Mouse (Mus musculus): ENCODE measurements around the gene Spata5. TPM values are rescaled to one million over a fixed set of nuclear protein-coding genes. Genes with fewer than 3 reads are reported as not detected.
A peak's percentile ranks its signal among the peaks of the same experiment; 100 is the strongest.

Gene Spata5
- total RNA-seq (2014; rRNA removed) (12.2 and 13.2 TPM in 2 replicates), polyA plus RNA-seq (2015; fragmentation: Nextera tagmentation; extraction: Ambion mirVana) (18.8 and 22.9 TPM in 2 replicates)

- Histone ChIP-seq H3K4me3 (ENCODE audit: low read length) (peak within 1 kb of the TSS; percentile 97), H3K27ac (peak within 1 kb of the TSS; percentile 91), H3K4me2 (ENCODE audit: low read depth, low read length) (peak within 1 kb of the TSS; percentile 88), H3K4me1 (ENCODE audit: insufficient read depth, low read length) (peaks cover 4% of the 10 kb centered on the region; the same call in 1 of the 2 replicates), H3K9ac (replicated peaks; ENCODE audit: low read length) (peak within 1 kb of the TSS; percentile 81), H3K36me3 (ENCODE audit: insufficient read depth, low read length) (no peaks in the 10 kb centered on the region), H3K9me3 (ENCODE audit: low read length) (no peaks in the 10 kb centered on the region), H3K27me3 (ENCODE audit: insufficient read depth, low read length) (no peaks in the 10 kb centered on the region)
- TF ChIP-seq CTCF (IDR thresholded peaks at IDR 0.05; ENCODE audit: low read depth) = no peak
- WGBS = 0% methylated on average over 50 of the region's 50 CpGs
- DNase-seq (ENCODE audit: low spot score) = peak; percentile 99
- ATAC-seq = peak; percentile 97
These were observed at the start of gene Spata5 for GRCm38 (mm10) chr3:37419458-37419991. TSS of gene Spata5 (plus strand) at chr3:37419896.

DNA sequence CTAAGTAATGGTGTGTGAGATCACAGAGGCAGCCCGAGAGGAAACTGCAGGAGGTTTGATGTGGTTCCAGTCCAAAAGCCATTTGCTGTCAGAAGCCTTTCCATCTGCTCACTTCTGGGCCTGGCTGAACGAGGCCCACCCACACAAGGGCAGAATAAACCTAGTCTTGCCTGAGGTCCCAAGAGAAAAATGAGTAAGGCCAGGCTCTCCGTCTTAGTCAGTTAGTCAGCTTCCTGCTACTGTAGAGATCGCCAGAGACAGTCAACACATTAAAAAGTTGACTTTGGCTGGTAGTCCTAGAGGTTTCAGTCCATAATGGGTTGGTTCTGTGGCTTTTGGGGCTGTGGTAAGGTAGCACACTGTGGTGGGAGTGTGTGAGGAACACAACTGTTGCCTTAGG, 49.3 kb upstream of the Spata5 start:
- no peak for ATAC-seq
- Histone ChIP-seq H3K4me3 (ENCODE audit: low read length) (no peak overlapping the region), H3K9me3 (ENCODE audit: low read length) (no peaks in the 10 kb centered on the region), H3K9ac (replicated peaks; ENCODE audit: low read length) (no peak overlapping the region), H3K36me3 (ENCODE audit: insufficient read depth, low read length) (no peaks in the 10 kb centered on the region), H3K4me1 (ENCODE audit: insufficient read depth, low read length) (no peaks in the 10 kb centered on the region), H3K27me3 (ENCODE audit: insufficient read depth, low read length) (no peaks in the 10 kb centered on the region), H3K4me2 (ENCODE audit: low read depth, low read length) (no peak overlapping the region), H3K27ac (no peak overlapping the region)
- 65% methylated on average over 4 of the region's 4 CpGs for WGBS
- no peak for DNase-seq (ENCODE audit: low spot score)
- TF ChIP-seq CTCF (IDR thresholded peaks at IDR 0.05; ENCODE audit: low read depth) = no peak

DNA sequence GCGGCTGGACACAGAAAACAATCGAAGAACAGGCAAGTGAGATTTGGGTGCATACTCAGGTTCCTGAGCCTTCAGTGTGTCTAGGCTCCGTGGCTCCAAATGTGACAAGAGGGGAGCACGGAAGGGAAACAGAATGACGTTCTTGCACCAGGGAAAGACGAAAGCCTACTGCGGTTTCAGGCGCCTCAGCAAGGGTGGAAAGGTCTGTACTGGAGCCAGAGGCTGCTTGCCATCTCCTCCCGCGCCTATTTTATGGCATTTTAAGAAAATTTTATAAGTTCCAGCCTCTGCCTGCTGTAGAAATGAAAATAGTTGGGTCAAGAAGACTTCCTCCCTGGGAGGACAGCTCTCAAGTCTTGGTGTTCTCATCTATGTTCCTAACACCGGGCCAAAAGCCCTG, 46.0 kb upstream of the Spata5 start:
- no peak overlapping the region for H3K9ac ChIP-seq (replicated peaks; ENCODE audit: low read length)
- ATAC-seq = no peak
- H3K9me3 ChIP-seq (ENCODE audit: low read length) = no peaks in the 10 kb centered on the region
- no peak for DNase-seq (ENCODE audit: low spot score)
- no peak overlapping the region for H3K27ac ChIP-seq
- H3K4me2 ChIP-seq (ENCODE audit: low read depth, low read length) = no peak overlapping the region
- H3K27me3 ChIP-seq (ENCODE audit: insufficient read depth, low read length) = no peaks in the 10 kb centered on the region
- 91% methylated on average over 11 of the region's 11 CpGs for WGBS
- no peaks in the 10 kb centered on the region for H3K4me1 ChIP-seq (ENCODE audit: insufficient read depth, low read length)
- TF ChIP-seq CTCF (IDR thresholded peaks at IDR 0.05; ENCODE audit: low read depth) = no peak
- no peaks in the 10 kb centered on the region for H3K36me3 ChIP-seq (ENCODE audit: insufficient read depth, low read length)
- H3K4me3 ChIP-seq (ENCODE audit: low read length) = no peak overlapping the region

DNA sequence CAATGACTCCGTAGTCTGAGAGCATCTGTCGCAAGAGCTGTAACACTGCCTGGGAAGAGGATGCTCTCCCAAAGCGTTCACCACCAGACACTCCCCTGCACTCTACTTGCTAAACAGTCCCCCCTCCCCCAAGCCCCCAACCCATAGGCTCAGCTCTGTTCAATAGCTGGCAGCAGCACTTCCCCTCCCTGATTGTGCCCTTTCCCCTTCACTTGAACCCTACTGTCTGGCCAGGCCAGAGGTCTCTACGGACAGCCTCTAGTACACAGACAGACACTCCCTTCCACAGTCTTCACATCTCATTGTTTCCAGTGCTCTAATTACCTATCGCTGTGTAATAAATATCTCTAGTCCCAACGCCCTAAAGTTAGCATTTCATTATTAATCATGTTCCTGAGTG, 41.8 kb upstream of the Spata5 start:
- ATAC-seq (no peak), DNase-seq (ENCODE audit: low spot score) (no peak)
- Histone ChIP-seq H3K4me2 (ENCODE audit: low read depth, low read length) (no peak overlapping the region), H3K4me1 (ENCODE audit: insufficient read depth, low read length) (0 out of 2 replicates have a peak, but pooled peaks cover 3% of the 10 kb centered on the region), H3K27me3 (ENCODE audit: insufficient read depth, low read length) (no peaks in the 10 kb centered on the region), H3K36me3 (ENCODE audit: insufficient read depth, low read length) (no peaks in the 10 kb centered on the region), H3K4me3 (ENCODE audit: low read length) (no peak overlapping the region), H3K9me3 (ENCODE audit: low read length) (no peaks in the 10 kb centered on the region), H3K9ac (replicated peaks; ENCODE audit: low read length) (no peak overlapping the region), H3K27ac (no peak overlapping the region)
- no peak for TF ChIP-seq CTCF (IDR thresholded peaks at IDR 0.05; ENCODE audit: low read depth)
- WGBS = 67% methylated on average over 6 of the region's 6 CpGs

DNA sequence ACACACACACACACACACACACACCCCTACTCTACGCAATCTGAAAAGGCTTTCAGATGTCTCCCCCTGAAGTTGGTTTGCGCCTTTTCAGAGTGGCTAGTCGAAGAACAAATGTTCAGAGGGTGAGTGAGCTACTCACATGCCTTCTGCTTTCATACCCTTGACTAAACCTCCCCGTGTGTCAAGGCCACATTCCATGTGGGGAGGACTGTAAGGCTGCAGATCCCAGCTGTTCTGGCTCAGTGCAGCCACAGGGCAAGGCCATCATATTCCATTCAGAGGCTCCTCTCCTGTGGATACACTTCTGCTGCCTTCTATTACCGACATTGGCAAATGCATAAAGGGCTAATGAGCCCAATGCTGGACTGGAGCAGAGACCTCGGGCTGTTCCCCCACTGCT, 41.3 kb upstream of the Spata5 start:
- Histone ChIP-seq H3K4me2 (ENCODE audit: low read depth, low read length) (no peak overlapping the region), H3K4me3 (ENCODE audit: low read length) (no peak overlapping the region), H3K36me3 (ENCODE audit: insufficient read depth, low read length) (no peaks in the 10 kb centered on the region), H3K27ac (no peak overlapping the region), H3K27me3 (ENCODE audit: insufficient read depth, low read length) (no peaks in the 10 kb centered on the region), H3K4me1 (ENCODE audit: insufficient read depth, low read length) (0 out of 2 replicates have a peak, but pooled peaks cover 3% of the 10 kb centered on the region), H3K9me3 (ENCODE audit: low read length) (no peaks in the 10 kb centered on the region), H3K9ac (replicated peaks; ENCODE audit: low read length) (no peak overlapping the region)
- peak; percentile 55; the same call in 1 of the 2 replicates for ATAC-seq
- WGBS = 69% methylated on average over 6 of the region's 6 CpGs
- DNase-seq (ENCODE audit: low spot score) = no peak
- no peak for TF ChIP-seq CTCF (IDR thresholded peaks at IDR 0.05; ENCODE audit: low read depth)

- H3K9me3 ChIP-seq (ENCODE audit: low read length) = no peaks in the 10 kb centered on the region
- H3K9ac ChIP-seq (replicated peaks; ENCODE audit: low read length) = no peak overlapping the region
- no peak overlapping the region for H3K27ac ChIP-seq
- WGBS = 84% methylated on average over 14 of the region's 14 CpGs
- TF ChIP-seq CTCF (IDR thresholded peaks at IDR 0.05; ENCODE audit: low read depth) = peak; percentile 14; the same call in 1 of the 2 replicates
- 0 out of 2 replicates have a peak, but pooled peaks cover 3% of the 10 kb centered on the region for H3K4me1 ChIP-seq (ENCODE audit: insufficient read depth, low read length)
- no peaks in the 10 kb centered on the region for H3K36me3 ChIP-seq (ENCODE audit: insufficient read depth, low read length)
- no peak overlapping the region for H3K4me2 ChIP-seq (ENCODE audit: low read depth, low read length)
- no peaks in the 10 kb centered on the region for H3K27me3 ChIP-seq (ENCODE audit: insufficient read depth, low read length)
- ATAC-seq (no peak), DNase-seq (ENCODE audit: low spot score) (no peak)
- H3K4me3 ChIP-seq (ENCODE audit: low read length) = no peak overlapping the region
These were observed 40.5 kb upstream of the Spata5 start for GRCm38 (mm10) chr3:37379201-37379600.
